Mouse (Mus musculus) liver, embryonic 15.5 days (tissue): Measurements from ENCODE around the gene Myo16. TPM values are rescaled to one million over a fixed set of nuclear protein-coding genes. Genes with fewer than 3 reads are reported as not detected.

Experiments
- ATAC-seq: fragments of 200-750 bp; cut with Nextera tagmentation; 2 replicates; pipeline ENCODE4 v1.8.0; 2017; ENCODE audit warnings: moderate number of reproducible peaks, mild to moderate bottlenecking, moderate library complexity; ENCODE audit not compliant: insufficient read depth
- H3K27ac ChIP-seq: fragments of 300-500 bp; sonication (generic); replicated peaks from 2 replicates; pipeline ENCODE4 v1.5.1; 2015; ENCODE audit warnings: mild to moderate bottlenecking, inconsistent platforms
- H3K27me3 ChIP-seq: fragments of 300-500 bp; sonication (generic); 2 replicates; pipeline ENCODE4 v1.6.1; 2015; ENCODE audit warnings: mild to moderate bottlenecking, inconsistent platforms
- H3K36me3 ChIP-seq: fragments of 300-500 bp; sonication (generic); replicated peaks from 2 replicates; pipeline ENCODE4 v1.6.1; 2015; ENCODE audit warnings: moderate library complexity, mild to moderate bottlenecking, inconsistent platforms
- H3K4me1 ChIP-seq: fragments of 300-500 bp; sonication (generic); replicated peaks from 2 replicates; pipeline ENCODE4 v1.6.1; 2015; ENCODE audit warnings: inconsistent platforms
- H3K4me2 ChIP-seq: fragments of 300-500 bp; sonication (generic); 2 replicates; pipeline ENCODE4 v1.6.1; 2015; ENCODE audit warnings: moderate library complexity, mild to moderate bottlenecking, inconsistent platforms
- H3K4me3 ChIP-seq: fragments of 300-500 bp; sonication (generic); replicated peaks from 2 replicates; pipeline ENCODE4 v1.5.1; 2015; ENCODE audit warnings: mild to moderate bottlenecking, inconsistent platforms
- H3K9ac ChIP-seq: fragments of 300-500 bp; sonication (generic); 2 replicates; pipeline ENCODE4 v1.6.1; 2015; ENCODE audit warnings: moderate library complexity, mild to moderate bottlenecking, inconsistent platforms
- H3K9me3 ChIP-seq: fragments of 300-500 bp; sonication (generic); replicated peaks from 2 replicates; pipeline ENCODE4 v1.6.1; 2016; ENCODE audit warnings: inconsistent platforms
- WGBS: fragments of 180-500 bp; shearing (Covaris S2); methylation state at CpG from one replicate; pipeline ENCODE4 v1.1.7; 2015; ENCODE audit warnings: mixed read lengths; ENCODE audit not compliant: insufficient replicate concordance; 5-methylcytosine and 5-hydroxymethylcytosine counted together
- polyA plus RNA-seq: library from polyadenylated mRNA; unstranded; fragments of >200 nt; fragmentation: Nextera tagmentation; extraction: Ambion mirVana; gene quantifications from 2 replicates; pipeline ENCODE4 v1.2.1, GENCODE M21; 2015

Gene Myo16
- polyA plus RNA-seq, 1 experiment from 2014 or later = 0.03 TPM

- Histone ChIP-seq H3K4me3 (no peak overlapping the region), H3K27me3 (0 out of 2 replicates have a peak, but pooled peaks cover 4% of the 10 kb centered on the region), H3K9ac (no peak overlapping the region), H3K4me1 (no peaks in the 10 kb centered on the region; the same call in 1 of the 2 replicates), H3K4me2 (no peak overlapping the region), H3K9me3 (no peaks in the 10 kb centered on the region), H3K27ac (no peak overlapping the region), H3K36me3 (no peaks in the 10 kb centered on the region)
- WGBS = 58% methylated on average over 7 of the region's 7 CpGs
- ATAC-seq = no peak
Observed at GRCm38 (mm10) chr8:10681926-10682325, 528.2 kb downstream of the Myo16 start.

GRCm38 (mm10) chr8:10683088-10683487 is 529.4 kb downstream of the Myo16 start:
- H3K27ac ChIP-seq = no peak overlapping the region
- H3K4me2 ChIP-seq = no peak overlapping the region
- WGBS = 22% methylated on average over 8 of the region's 8 CpGs
- H3K36me3 ChIP-seq = no peaks in the 10 kb centered on the region
- H3K4me3 ChIP-seq = no peak overlapping the region
- no peak overlapping the region for H3K9ac ChIP-seq
- H3K27me3 ChIP-seq = 0 out of 2 replicates have a peak, but pooled peaks cover 4% of the 10 kb centered on the region
- H3K9me3 ChIP-seq = no peaks in the 10 kb centered on the region
- 0 out of 2 replicates have a peak, but pooled peaks have one; percentile 31 for ATAC-seq
- no peaks in the 10 kb centered on the region; the same call in 1 of the 2 replicates for H3K4me1 ChIP-seq

Other genes with a start within 250 kb of the Myo16 start
- 0.66 and 0.70 TPM in 2 replicates for gene Lig4, start 176.2 kb upstream of the Myo16 start, polyA plus RNA-seq
- gene Abhd13, start 176.2 kb upstream of the Myo16 start, polyA plus RNA-seq = 4.6 TPM in 2 replicates
- gene Tnfsf13b, start 147.4 kb upstream of the Myo16 start, polyA plus RNA-seq = 0.41 and 0.51 TPM in 2 replicates